Mouse (Mus musculus): ENCODE measurements around the gene Uggt2. TPM values are rescaled to one million over a fixed set of nuclear protein-coding genes. Genes with fewer than 3 reads are reported as not detected.
A peak's percentile ranks its signal among the peaks of the same experiment; 100 is the strongest.

Uggt2 gene
- polyA plus RNA-seq, 1 experiment, result 34.1 TPM

GRCm38 (mm10) chr14:119008031-119008590 lies 91.1 kb downstream of the Uggt2 start:
- peaks cover 2% of the 10 kb centered on the region; the same call in 1 of the 2 replicates for H3K4me1 ChIP-seq (ENCODE audit: control insufficient read depth, insufficient read depth, low read length)
- TF ChIP-seq CTCF (IDR thresholded peaks at IDR 0.05; ENCODE audit: borderline replicate concordance, insufficient read depth, low read length), result no peak
- TF ChIP-seq POLR2A (IDR thresholded peaks at IDR 0.05; ENCODE audit: low read depth, low read length), result no peak
- no peak overlapping the region for H3K27ac ChIP-seq (ENCODE audit: insufficient read depth, low read length)
- no peak overlapping the region for H3K4me3 ChIP-seq (ENCODE audit: insufficient read depth, low read length)

- Histone ChIP-seq H3K4me3 (ENCODE audit: insufficient read depth, low read length) (peak overlapping the region; percentile 17; the same call in 1 of the 2 replicates), H3K4me1 (ENCODE audit: control insufficient read depth, insufficient read depth, low read length) (peaks cover 2% of the 10 kb centered on the region; the same call in 1 of the 2 replicates), H3K27ac (ENCODE audit: insufficient read depth, low read length) (0 out of 2 replicates have a peak overlapping the region, but pooled peaks have one; percentile 12)
- TF ChIP-seq POLR2A (IDR thresholded peaks at IDR 0.05; ENCODE audit: low read depth, low read length), result peak; percentile 61
- TF ChIP-seq CTCF (IDR thresholded peaks at IDR 0.05; ENCODE audit: borderline replicate concordance, insufficient read depth, low read length), result no peak
These were observed 91.9 kb downstream of the Uggt2 start for GRCm38 (mm10) chr14:119007103-119007951.

DNA sequence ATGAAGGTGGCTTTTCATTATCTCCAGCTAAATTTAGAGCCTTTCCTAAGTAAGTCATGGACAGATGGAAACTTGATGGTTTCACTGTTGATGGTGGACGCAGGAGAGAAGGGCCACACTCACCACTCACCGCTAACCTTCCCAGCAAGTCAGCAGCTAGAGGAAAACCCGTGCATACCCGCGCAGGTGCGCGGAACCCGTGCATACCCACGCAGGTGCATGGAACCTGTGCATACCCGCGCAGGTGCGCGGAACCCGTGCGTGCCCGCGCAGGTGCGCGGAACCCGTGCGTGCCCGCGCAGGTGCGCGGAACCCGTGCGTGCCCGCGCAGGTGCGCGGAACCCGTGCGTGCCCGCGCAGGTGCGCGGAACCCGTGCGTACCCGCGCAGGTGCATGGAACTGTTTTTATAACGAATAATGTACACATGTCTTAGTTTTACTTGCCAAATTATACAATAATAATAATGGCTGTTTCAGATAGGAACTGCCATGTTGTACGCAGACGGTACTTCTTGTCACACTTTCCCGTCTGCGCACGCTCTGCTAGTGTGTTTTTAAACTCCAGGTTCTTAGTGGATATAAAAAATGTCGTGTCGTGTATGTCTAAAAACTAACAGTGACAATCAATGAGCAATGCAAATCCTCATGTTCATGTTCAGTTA lies 92.7 kb downstream of the Uggt2 start:
- peaks cover 2% of the 10 kb centered on the region; the same call in 1 of the 2 replicates for H3K4me1 ChIP-seq (ENCODE audit: control insufficient read depth, insufficient read depth, low read length)

GRCm38 (mm10) chr14:119005834-119006233 lies 93.4 kb downstream of the Uggt2 start:
- Histone ChIP-seq H3K4me3 (ENCODE audit: insufficient read depth, low read length) (no peak overlapping the region), H3K4me1 (ENCODE audit: control insufficient read depth, insufficient read depth, low read length) (peaks cover 2% of the 10 kb centered on the region; the same call in 1 of the 2 replicates), H3K27ac (ENCODE audit: insufficient read depth, low read length) (no peak overlapping the region)
- no peak for TF ChIP-seq POLR2A (IDR thresholded peaks at IDR 0.05; ENCODE audit: low read depth, low read length)
- no peak for TF ChIP-seq CTCF (IDR thresholded peaks at IDR 0.05; ENCODE audit: borderline replicate concordance, insufficient read depth, low read length)

More for the DNA sequence above, 92.7 kb downstream of the Uggt2 start:
- TF ChIP-seq POLR2A (IDR thresholded peaks at IDR 0.05; ENCODE audit: low read depth, low read length) (no peak), CTCF (IDR thresholded peaks at IDR 0.05; ENCODE audit: borderline replicate concordance, insufficient read depth, low read length) (no peak)
- Histone ChIP-seq H3K4me3 (ENCODE audit: insufficient read depth, low read length) (peak overlapping the region; percentile 7; the same call in 1 of the 2 replicates), H3K27ac (ENCODE audit: insufficient read depth, low read length) (0 out of 2 replicates have a peak overlapping the region, but pooled peaks have one; percentile 12)

- Histone ChIP-seq H3K4me1 (ENCODE audit: control insufficient read depth, insufficient read depth, low read length) (peaks cover 2% of the 10 kb centered on the region; the same call in 1 of the 2 replicates), H3K27ac (ENCODE audit: insufficient read depth, low read length) (no peak overlapping the region), H3K4me3 (ENCODE audit: insufficient read depth, low read length) (no peak overlapping the region)
- no peak for TF ChIP-seq POLR2A (IDR thresholded peaks at IDR 0.05; ENCODE audit: low read depth, low read length)
- peak; percentile 20; the same call in 1 of the 2 replicates for TF ChIP-seq CTCF (IDR thresholded peaks at IDR 0.05; ENCODE audit: borderline replicate concordance, insufficient read depth, low read length)
These were observed 95.9 kb downstream of the Uggt2 start for GRCm38 (mm10) chr14:119003320-119003719.

DNA sequence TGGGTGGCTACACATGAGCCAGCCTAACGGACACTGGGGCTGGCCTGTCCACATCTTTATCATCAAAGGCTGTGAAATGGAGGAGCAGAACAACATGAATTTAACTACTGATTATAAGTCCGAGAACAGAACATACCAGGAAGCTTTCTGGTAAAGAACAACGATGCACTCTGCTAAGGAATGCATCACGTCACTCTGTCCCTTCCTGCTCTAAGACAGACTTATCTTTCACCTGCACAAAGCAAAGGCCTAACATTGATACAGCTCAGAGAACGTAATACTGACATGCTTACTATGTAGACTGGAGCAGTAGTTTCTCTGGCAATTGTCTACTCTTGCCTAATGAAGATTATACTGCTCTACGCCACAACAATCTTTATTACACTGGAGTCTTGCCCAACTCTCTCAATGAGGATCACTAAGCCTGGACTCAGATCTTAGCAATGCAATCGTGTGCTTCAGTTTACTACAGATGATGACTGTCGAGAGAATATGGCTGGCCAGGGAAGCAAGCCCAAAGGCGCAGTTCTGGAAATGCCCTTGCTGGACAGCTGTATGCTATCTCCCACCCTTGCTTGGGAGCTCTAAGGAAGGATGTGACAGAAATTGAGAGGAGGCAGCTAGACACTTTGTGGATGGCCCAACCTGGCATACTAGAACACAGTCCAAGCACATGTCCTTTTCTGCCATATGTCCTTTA lies 103.9 kb downstream of the Uggt2 start:
- no peak for TF ChIP-seq POLR2A (IDR thresholded peaks at IDR 0.05; ENCODE audit: low read depth, low read length)
- TF ChIP-seq CTCF (IDR thresholded peaks at IDR 0.05; ENCODE audit: borderline replicate concordance, insufficient read depth, low read length), result no peak
- Histone ChIP-seq H3K4me1 (ENCODE audit: control insufficient read depth, insufficient read depth, low read length) (no peaks in the 10 kb centered on the region), H3K27ac (ENCODE audit: insufficient read depth, low read length) (no peak overlapping the region), H3K4me3 (ENCODE audit: insufficient read depth, low read length) (no peak overlapping the region)

DNA sequence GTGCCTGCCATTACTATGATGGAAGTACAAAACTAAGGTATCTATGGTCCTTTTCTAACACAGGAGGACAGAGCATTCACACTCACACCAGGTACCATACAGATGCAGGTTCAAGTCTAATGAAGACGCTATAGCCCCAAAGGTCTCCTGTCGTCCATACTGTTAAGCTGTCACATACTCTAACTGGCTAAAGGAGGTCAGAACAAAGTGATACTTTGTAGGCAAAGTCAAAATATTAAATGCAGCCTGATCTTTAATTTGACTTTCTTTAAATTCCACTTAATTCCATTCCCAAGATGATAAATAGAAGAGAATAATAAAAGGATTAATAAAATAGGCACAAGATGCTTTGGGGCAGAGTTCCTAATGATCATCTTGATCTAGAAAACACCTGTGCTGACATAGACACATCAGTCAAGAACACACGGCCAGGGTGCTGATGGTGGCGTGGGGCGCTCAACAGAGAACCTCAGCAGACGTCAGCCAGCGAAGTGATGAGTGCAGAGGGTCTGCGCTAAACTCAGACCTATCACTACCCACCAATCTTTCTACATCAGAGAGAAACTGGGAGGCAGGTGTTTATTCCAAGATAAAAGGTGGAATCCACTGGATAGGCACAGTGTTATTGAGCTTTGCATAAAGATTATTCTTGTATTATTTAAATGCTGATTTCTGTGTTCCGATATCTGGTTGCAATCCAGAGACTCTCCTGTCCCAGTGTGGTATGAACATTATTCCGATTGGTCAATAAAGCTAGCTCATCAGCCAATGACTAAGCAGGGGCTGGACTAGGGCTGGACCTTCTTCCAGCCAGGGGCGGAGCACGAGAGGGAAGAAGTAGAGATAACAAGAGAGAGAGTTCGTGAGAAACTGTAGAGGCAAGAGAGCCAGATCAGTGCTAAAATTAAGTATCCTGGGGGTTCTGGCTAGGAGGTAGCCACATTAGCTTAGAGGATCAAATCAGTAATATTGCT lies 111.4 kb downstream of the Uggt2 start:
- H3K4me3 ChIP-seq (ENCODE audit: insufficient read depth, low read length), result no peak overlapping the region
- H3K4me1 ChIP-seq (ENCODE audit: control insufficient read depth, insufficient read depth, low read length), result no peaks in the 10 kb centered on the region
- no peak overlapping the region for H3K27ac ChIP-seq (ENCODE audit: insufficient read depth, low read length)
- TF ChIP-seq POLR2A (IDR thresholded peaks at IDR 0.05; ENCODE audit: low read depth, low read length) (no peak), CTCF (IDR thresholded peaks at IDR 0.05; ENCODE audit: borderline replicate concordance, insufficient read depth, low read length) (no peak)
